Mouse (Mus musculus): ENCODE measurements around the gene Gsx1.

The Gsx1 gene

DNA sequence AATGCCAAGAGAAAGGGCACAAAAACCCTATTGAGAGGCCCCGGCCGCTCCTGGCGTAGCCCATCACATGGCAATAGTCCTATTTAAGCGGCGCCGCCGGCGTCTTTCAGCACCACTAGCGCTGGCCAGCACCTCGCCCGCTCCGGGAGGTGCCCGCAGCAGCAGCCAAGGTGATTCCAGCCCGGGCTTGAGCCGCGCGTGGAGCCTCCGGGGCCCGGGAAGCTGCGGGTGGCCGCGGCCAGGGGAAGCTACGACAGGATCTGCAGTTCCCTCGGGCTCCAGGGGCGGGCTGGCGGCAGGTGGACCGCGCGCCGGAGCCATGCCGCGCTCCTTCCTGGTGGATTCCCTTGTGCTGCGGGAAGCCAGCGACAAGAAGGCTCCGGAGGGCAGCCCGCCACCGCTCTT lies at the start of gene Gsx1:
Gene Gsx1, plus strand, starts transcription at position 126 of the 405 bp plus-strand sequence.
- peak; percentile 71 to 85 for DNase-seq

DNA sequence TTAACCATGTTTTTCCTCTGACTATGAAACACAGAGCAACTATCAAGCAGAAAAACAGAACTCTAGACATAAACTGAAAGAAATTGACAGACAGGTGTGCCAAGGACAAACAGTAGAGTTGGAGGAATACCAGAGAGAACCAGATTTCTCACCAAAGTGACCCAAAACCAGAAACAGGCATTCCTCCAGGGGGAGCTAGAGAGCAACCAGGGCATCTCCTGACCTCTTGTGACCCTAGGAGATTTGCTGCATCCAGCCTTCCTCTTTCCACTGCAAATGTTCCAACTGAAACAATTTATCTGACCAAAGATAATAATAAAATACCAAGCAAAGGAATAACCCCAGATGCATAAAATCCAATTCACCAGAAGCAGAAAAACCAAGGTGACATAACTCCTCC lies 41.2 kb upstream of the Gsx1 start:
- peak in 1 of 2 experiments; percentile 27 for DNase-seq

DNA sequence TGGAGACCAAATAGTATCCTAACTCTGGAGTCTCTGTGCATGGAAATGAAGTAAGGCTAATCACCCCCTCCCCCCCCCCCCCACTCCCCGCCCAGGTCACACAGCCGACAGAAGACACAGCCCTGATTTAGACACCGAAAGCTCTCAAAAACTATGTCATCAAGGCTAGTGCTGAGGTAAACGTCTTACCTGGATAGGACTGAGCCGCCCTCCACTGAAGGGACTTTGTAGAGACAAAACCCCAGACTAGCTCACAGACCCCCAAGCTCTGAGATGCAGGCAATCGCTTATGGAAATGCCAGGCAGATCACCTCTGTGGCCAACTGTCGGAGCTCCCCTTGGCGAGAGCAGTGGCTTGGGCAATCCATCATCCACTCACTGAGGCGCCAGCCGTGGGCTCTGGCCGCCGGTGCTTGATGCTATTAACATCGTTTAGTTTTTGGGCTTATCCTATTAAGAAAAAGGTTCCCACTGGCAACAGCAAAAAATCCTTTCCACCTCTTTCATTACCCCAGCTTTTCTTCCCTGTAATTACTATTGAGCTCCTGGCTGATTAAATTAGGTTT lies 33.6 kb upstream of the Gsx1 start:
- no peak for DNase-seq

DNA sequence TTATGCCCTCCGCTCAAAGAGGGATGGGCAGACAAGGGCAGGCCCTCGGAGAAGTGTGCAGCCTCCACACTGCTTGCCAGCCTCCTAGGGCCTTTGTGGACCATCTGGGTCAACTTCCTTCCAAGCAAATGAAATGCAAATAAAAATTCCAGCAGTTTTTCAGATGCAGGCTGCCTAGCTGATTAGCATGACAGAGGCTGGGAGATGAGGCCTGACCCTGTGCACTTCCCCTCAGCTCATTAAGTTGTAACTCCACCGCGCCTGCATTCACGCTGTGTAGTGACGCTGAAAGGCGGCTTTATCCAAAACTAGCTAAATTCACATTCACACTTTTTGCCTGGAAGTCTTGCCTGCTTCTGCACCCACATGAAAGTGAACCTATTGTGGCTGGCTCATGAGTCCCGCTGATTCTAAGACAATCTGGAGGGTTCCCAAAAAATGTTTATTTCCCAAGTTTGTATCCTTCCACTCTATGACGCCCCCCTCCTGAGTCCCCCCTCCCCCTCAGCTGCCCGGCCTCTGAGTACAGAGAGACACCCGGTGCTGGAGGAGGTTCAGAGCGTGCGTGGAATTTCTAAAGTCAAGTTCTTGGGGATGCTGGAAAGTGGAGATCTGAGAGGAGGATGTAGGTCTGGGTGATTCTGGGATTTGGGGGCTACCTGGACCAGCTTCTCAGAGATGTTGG lies 32.9 kb upstream of the Gsx1 start:
- DNase-seq, result no peak

DNA sequence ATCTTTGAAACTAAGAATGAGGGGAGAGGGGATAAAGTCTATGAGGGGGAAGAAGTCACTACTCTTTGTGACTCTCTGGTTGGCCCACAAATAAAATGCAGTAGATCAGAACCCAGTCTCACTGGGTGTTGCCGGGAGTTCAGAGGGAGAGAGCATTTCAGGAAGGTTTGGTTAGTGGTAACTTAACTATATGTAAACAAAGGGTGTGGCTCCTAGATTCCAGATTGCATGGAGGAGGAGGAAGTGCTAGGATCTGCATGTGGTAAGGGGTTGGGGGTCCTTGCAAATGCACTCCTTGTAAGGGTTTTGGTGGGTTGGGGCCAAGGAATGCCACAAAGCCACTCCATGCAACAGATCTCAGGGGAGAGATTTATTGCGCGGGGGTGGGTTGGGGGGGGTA lies 32.1 kb upstream of the Gsx1 start:
- DNase-seq, result no peak

DNA sequence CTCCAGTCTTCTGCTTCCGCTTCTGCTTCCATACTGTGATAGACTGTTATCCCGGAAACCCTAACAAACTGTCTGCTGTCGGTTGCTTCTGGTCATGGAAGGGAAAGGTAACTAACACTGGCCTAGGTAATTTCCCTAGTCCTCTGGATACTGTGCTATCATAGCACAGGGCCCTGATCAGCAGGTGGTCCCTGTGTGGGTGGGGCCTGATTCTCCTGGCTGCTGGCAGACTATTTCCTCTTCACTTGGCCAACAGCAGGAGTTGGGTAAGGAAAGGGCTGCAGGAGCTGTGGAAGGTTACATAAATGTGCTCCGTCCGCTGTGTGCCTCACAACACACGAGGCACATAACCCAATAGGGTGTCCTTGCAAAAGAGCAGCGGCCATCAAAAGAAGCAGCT lies 31.1 kb upstream of the Gsx1 start:
- no peak for DNase-seq

DNA sequence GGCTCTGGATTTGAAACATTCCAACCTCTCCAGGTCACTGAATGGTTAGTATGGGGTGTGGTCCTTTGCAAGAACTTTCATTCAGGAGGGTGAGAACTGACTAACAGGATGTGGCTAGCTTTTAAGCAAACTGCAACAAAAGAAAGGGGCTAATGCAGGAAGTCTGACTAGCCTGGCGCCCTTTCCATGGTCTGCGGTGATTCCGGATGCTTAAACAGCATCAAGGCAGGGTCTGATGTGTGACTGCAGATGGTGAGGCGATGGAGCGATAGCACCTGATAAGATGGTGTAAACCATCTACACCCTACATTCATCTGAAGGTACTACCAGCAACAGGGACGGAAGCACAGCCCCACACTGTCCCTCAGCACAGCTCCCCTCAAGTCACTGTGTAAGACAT lies 29.2 kb upstream of the Gsx1 start:
- DNase-seq, result no peak

DNA sequence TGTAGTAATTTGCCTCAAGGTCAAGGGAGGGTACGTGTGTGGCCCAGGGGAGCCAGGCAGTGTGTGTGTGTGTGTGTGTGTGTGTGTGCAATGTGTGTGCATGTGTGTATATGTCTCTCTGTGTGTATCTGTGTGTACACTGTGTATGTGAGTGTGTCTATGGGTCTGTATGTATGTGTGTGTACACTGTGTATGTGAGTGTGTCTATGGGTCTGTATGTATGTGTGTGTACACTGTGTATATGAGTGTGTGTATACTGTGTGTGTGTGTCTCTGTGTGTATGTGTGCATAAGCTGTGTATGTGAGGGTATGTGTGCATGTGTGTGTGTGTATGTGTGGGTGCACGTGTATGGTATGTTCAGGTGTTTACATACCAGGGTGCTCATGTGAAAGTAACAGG lies 28.7 kb upstream of the Gsx1 start:
- DNase-seq, result no peak

DNA sequence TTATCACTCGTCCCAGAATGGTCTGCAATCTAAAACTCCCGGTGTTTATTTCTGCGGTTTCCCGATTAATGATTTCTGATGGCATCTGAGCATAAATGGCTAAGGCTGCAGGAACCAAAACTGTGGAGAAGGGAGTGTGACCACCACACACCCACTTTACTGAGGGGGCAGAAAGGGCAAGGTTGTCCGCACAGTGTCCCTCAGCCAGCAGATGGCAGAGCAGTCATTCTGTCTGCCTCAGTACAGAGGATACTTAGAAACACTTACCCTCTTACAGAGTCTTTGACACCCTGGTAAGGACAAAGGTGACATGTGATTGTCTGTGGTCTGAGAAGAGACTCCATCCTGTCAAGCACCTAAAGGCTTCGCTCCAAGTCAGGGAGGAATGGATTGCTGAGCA lies 23.4 kb upstream of the Gsx1 start:
- DNase-seq, result no peak

DNA sequence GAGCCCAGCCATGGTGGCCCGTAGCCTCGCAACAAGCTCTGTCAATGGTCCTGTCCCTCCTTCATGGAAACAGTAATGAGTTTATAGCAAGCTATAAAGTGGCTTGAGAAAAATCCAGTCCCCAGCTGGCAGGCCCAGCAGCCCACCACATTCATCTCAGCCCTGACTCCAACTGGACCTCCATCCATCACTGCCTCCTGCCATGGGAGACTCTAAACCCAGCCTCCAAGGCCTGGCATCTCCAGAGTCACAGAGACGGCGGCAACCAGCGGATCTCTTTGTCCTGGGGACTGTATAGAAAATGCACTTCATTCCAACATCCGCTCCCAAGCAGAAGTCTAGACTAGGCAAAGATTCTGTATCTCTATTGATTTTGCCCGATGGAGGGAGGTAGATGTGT lies 18.4 kb upstream of the Gsx1 start:
- DNase-seq, result no peak

DNA sequence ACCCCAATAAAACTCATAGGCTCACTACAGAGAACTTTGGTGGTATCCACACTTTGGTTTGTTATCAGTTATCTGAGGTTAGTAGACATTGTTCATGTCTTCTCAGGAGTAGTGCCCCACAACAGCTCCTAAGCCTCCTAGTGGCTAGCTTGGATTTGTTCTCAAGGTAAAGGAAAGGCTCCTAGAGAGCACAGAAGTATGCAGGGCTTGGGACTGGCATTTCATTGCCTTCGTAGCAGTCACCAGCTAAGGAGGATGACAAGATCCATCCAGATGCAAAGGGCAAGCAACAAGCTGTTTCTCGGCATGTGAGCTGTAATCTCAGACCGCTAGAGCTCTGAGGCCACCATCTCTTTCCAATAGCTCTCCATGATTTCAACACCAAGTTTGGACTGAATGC lies 14.4 kb upstream of the Gsx1 start:
- no peak for DNase-seq

DNA sequence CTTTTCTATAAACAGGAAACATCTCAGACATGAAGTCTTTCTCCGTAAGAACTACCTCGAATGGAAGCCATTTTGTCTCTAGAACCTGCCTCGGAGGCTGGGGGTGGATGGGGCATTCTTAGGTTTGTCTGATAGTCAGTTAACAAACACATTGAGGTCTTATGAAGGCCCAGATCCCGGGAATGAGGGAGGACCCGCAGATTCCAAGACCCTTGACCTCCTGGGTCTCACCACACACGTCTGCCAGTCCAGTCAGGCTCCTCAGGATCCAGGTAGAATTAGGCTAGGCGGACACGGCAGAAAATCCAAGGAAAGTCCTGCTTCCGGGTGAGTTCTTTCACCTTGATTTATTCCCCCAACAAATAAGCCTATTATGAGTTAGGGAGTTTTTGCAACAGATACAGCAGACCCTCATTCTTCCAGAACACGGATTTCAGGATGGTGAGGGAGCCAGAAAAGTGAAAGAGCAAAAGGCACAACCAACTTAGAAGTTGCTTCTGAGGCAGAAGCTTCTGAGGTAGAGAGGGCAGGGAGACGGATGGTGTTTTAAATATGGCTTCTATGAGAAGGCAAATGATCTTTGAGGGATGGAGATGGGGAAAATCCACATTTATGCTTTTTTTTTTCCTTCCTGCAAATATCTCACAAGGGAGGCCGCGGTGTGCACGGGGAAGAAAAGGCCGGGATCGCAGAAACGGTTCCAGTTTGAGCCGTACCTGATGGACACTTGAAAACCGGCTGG lies 3.2 kb upstream of the Gsx1 start:
- DNase-seq, result peak in 1 of 2 experiments; percentile 9

DNA sequence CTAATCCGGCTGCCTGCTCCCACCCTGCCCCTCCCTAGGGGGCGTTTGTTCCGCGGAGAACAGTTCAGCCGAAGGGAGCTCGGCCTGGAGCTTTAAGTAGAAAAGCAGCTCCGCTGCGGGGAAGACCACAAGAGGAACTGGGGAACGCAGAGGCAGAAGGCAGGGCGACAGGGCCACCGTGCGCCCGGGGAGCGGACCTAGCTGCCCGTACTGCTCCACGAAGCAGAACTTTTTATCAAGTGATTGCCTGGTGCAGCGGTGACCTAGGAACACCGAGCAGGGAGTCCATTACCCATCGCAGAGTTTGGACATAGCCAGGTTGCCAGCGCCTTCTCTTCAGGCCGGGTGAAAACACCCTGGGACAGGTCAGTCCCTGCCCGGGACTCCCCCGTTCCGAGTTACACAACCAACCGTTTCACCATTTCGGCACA lies 2.5 kb upstream of the Gsx1 start:
- DNase-seq, result peak in 1 of 2 experiments; percentile 34

DNA sequence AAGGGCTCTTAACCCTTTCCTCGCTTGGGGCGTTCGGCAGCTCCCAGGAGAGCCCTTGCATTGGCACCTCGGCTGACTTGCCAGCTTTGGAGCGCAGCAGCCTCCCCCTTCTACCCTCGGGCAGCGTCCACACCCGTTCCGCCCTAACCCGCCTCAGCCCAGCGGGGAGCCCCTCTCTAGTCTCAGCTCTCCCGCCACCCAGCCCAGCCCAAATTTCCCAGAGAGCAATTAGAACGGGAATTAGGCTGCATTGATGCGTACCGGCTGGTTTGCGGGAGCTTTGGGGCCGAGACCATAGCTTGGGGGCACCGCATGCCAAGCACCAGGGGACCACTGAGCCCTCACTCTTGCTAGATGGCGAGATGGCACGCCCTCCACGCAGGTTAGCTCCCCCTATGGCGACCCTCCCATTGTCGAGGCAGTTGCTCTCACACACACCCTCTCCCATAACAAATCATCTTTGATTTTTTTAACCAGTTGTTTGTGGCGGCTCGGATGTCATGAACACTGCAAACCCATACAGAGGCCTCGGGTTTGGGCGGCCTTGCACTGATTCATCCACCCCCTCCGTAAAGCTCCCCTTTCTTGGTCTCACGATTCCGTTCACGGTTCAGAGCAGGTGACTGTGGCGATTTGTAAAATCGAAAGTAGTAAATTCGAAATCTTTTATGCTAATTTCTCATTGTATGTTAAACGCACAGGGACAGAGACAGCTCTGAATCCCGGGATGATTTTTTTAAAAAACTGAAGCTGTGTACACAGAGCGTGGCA lies 1.5 kb upstream of the Gsx1 start:
- DNase-seq, result peak in 1 of 2 experiments; percentile 12

DNA sequence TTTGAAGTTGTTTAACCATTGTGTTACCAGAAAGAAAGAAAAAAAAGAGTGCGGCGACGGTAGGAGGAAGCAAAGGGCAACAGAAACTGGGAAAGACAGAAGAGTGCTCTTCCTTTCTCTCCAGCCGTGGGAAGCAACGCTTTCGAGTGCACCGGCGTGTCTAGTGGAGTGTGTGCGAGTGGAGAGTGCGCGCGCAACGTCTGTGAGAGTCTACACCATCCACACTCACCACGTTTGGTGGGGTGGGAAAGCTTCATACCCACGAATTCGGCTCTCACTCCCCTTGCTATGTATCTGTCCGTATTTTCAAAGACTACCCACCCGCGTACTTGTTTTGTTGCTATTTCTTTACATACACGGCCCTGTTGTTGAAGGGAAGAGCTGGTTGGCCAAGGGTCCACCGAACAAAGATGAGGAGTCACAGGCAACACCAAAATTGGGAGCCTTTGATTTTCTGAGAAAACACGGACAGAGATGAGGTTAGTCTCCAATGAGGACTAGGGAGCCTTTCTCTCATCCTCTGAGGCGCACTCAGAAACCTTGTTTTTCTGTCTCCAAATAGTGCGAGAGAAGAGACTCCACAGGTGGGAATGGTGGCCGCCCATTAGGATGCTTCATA lies 835 bp upstream of the Gsx1 start:
- DNase-seq, result peak in 1 of 2 experiments; percentile 9

DNA sequence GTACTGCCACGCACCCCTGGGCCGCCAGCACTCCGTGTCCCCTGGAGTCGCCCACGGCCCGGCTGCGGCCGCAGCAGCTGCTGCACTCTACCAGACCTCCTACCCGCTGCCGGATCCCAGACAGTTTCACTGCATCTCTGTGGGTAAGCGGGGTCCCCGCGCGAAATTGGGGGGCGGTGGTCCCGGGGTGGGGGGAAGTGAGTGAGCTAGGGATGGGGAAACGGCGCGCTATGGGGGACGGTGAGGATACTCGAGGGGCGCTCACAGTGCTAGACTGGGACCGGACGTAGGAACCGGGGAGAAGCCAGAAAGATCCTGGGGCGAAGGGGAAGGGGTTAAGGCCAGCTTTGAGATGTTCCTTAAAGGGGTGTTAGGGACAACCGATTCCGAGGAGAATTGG lies 660 bp downstream of the Gsx1 start:
- no peak for DNase-seq

DNA sequence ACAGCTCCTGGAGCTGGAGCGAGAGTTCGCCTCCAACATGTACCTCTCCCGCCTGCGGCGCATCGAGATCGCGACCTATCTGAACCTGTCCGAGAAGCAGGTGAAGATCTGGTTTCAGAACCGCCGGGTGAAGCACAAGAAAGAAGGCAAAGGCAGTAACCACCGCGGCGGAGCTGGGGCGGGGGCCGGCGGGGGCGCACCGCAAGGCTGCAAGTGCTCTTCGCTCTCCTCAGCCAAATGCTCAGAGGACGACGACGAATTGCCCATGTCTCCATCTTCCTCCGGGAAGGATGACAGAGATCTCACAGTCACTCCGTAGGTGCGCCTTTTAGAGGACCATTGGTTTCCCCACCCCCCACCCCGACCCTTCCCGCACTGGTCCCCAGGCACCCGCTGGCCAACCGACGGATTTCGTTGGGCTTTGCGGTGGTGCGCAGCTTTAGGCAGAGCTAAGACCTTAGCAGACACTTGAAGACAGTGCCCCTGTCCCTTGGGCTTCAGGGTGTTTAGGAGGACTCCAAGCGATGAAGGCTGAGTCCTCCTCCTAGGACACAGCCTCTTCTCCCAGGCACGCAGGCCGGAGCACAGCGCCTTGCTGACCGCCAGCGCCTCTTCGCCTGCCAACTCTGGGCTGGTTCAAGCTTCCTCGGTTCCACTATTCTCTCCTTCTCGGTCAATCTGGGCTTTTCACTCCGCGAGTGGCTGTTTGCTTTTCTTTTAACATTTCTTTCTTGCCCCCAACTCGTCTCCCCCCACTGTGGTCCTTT lies 1.5 kb downstream of the Gsx1 start:
- DNase-seq, result no peak

DNA sequence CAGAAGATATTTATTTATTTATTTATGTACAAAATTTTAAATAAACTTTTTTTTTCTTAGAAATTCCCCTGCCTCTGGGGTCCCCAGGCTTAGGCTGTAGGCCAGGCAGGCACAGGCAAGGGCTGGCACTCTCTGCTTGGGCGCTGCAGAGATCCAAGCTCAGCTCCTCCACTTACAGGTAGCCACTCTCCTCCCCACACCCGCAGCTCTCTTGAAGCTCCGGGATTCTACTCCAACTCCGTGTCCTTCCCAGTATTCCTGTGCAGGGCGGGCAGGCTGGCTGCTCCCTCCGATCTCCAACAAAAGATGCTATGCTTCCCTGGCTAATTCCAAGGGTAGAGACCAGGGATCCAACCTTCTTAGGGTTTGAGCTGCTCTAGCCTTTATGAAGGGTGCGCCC lies 2.4 kb downstream of the Gsx1 start:
- no peak for DNase-seq

DNA sequence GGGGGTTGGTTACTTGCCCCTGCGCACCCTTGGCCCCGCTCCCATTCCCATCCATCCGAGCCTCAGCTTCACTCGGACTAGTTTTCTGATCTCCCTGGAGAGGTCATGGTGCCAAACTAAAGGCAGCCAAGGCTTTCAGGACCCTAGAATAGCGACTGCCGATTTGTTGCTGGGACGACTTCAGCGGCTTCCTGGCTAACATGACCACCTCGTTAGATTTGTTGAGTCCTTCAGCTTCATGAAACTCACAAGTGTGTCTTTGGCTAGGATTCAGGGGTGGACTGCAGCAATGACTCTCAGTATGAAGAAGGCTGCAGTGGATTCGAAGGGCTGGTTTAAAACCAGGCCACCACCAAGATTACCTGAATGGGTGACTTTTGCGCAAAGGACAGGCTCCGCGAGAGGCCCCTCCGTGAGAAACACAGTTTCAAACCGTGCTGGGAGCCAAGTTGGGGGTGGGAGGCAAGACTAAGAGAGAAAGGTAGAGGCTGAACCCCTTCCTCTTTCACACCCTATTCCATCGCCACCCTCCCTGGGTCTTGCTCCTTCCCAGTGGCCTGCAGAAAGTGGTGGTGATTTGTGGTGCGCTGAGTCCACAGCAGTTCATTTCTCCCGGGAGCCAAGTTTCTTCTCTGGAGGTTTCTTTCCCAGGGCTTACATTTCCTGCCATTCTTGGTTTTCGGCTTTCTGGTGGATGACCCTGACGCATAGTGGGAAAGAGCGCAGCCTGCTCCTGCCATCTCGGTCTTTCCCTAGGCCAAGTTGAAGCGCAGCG lies 3.5 kb downstream of the Gsx1 start:
- no peak for DNase-seq

DNA sequence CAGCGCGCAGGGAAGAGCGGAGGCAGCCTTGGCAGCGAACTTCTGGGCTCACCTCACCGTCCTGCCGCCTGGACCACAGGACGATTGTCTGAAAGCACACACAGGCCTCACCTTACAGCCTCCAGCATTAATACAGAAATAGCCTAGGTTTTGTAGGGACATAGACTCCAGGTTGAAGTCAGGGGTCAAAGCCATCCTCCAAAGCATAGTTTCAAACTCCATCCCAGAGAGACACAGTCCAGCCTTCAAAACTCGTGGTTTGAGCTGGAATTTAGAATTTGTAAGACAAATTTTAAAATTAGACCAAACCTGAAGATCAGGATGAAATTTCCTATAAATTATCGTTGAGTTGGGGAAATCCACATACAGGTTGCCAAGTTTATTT lies 4.1 kb downstream of the Gsx1 start:
- no peak for DNase-seq

DNA sequence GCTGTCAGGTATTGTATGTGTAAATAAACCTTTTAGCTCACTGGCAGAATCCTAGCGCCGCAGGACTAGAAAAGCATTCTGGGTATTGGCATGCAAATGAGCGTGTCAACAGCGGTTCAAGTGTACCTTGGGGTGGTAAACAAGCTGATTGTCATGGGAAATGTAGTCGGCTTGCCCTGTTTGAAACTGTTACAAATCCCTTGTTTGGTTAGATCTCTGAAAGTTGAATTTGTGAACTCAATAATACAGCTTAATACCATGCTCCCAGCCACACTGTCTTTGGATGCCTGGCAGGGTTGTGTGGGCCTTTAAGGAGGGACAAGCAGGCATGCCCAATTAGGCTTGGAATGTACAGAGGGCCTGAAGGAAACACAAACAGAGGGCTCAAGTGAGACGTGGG lies 16.4 kb downstream of the Gsx1 start:
- DNase-seq, result no peak

All from kidney, postnatal 36 days (tissue).